Mouse (Mus musculus) layer of hippocampus, postnatal 36 days (tissue): ENCODE results near the gene Ribc2. TPM values are rescaled to one million over a fixed set of nuclear protein-coding genes. Genes with fewer than 3 reads are reported as not detected.

ENCODE experiments used
- DNase-seq, 2 experiments: peaks; one replicate each; pipeline ENCODE4 v3.0.0; 2022
- total RNA-seq, 2 experiments: library from RNA; stranded (reverse); gene quantifications; 2 replicates each; pipeline ENCODE4 v1.2.3; 2021

The Ribc2 gene
- total RNA-seq, result under 1 TPM; 0.20 to 0.46 TPM

DNA sequence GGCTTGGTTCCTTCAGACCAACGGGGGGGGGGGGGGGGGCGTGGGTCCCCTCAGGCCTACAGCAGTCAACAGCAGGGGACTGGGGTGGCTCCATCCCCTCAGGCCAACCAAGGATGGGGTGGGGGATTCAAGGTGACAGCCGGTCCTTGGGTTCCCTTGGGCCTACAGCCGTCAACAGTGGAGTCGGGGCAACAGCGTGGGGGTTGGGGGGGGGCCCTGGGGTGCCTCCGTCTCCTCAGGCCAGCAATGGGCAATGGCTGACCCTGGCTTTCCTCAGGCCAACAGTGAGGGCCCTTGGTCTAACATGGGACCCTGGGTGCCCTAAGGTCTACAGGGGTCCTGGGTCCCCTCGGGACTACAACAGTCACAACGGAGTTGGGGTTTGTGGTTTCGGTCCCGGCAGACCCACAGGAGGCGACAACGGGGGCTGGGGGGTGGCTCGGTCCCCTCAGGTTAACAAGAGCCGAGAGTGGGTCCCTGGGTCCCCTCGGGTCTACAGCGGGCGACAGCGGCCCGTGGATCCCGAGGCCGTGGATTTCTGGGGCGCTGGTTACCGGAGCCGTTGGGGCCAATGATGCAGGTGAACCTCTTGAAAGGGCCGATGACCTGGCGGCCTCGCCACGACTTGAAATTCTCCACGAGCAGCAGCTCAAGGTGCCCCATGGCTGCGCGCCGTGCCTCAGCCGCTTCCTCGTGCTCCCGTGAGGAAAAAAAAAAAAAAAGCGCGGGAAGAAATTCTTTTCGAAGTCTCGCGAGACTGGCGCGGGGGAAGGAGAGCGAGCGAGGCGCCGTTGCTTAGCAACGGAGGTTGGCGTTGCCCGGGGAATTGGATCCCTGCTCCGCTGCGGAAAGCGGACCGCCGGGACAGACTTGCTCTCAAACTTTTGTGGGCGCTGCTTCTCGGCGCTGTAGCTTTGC lies at the start of gene Ribc2, which contains the start of gene Smc1b:
Ribc2 (plus strand) TSS at position 804 of the 918 bp plus-strand sequence.
Smc1b (minus strand) TSS at position 690 of the 918 bp plus-strand sequence.
- DNase-seq, result peak; percentile 70 to 78

DNA sequence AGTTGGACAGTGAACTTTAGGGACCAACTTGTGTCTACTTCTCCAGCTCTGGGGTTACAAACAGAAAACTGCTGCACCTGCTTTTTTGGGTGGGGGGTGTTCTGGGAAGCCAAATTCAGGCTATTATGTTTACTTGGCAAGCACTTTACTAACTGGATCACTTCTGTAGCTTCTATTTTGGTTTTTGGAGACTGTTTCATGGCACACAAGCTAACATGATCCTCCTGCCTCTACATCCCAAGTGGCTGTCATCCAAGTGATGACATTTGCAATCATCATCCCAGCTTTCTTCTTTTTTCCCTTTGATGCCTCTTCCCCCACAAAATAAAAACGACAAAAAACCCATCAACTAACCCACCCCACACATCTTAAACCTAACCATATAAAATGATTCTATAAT lies 46.2 kb upstream of the Ribc2 start:
- DNase-seq, result peak in 1 of 2 experiments; percentile 13

DNA sequence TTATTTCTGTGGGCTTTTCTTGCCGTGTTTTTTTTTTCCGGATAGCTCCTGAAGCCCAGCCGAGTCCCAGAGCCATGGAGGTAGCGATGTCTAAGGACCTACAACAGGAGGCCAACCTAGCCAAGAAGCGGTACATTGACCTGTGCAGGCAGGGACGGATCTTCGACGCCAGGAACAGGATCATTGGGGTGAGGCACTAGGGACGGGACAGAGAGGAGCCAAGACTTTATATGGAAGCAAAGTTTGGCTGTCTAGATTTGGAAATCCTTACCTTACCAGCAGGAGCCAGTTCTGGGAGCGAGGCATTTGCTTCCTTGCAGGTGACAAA lies 279 bp downstream of the Ribc2 start:
- DNase-seq, result no peak

DNA sequence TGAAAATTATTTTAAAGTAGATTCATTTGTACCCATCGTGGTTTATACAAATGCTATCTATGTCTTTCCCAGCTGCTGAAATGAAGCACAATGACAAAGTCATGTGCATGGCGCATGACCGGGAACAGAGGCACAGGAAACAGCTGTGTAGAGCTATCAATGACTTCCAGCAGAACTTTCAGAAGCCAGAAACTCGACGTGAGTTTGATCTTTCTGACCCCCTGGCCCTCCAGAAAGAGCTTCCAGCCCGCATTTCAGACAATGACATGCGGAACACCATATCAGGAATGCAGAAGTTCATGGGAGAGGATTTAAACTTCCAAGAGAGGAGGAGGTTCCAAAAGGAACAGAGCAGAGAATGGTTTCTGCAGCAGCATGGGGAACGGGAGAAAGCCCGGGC lies 3.3 kb downstream of the Ribc2 start:
- DNase-seq, result no peak

DNA sequence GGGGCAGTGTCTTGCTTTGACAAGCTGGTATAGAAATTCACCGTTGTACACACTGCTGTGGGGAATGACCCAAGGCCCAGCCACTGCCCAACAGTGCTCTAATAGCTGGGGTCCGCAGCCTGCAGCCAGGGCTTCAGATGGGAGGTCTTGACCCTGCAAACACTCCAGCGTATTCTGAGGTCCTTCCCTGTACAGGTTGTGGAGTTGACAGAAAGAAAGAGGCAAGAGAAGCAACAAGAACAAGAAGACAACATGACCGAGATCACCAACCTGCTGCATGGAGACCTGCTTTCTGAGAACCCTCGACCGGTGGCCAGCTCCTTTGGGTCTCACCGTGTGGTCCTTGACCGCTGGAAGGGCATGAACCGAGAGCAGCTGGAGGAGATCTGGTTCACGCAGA lies 9.4 kb downstream of the Ribc2 start:
- DNase-seq, result no peak

DNA sequence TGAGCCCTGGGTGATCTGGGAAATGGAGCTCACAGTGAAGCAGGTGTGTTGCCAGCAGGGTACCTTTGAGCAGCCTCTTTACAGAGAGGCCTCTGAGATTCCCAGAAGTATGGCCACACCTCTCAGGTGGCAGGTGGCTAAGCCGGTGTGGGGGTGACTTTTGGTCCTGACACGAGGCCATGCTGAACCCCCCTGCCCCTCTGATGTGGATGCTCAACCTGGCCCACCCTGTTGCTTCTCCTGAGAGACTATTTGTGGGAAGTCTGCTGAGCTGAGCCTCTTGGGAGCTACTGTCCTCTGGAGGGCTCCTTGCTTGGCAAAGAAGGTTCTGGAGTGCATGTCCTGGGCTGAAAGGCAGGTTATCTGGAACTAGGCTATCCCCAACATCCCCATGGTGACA lies 10.6 kb downstream of the Ribc2 start:
- no peak for DNase-seq

DNA sequence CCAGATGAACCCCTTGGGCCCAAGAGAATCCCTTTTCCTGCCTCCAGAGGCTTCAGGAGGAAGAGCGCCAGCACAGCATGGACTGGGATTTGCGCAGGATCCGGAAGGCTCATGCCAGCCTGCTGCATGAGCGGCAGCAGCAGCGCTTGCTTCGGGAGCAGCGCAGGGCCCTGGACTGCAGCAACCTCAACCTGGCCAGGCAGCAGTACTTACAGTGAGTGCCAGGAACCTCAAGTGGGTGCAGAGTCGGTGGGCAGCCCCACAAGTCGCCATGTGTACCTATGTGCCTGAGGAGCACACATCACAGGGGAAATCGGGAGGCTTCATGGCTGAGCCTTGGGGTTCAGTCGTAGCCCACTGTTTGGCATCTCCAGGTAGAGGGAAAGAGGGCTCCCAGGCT lies 11.3 kb downstream of the Ribc2 start:
- no peak for DNase-seq

DNA sequence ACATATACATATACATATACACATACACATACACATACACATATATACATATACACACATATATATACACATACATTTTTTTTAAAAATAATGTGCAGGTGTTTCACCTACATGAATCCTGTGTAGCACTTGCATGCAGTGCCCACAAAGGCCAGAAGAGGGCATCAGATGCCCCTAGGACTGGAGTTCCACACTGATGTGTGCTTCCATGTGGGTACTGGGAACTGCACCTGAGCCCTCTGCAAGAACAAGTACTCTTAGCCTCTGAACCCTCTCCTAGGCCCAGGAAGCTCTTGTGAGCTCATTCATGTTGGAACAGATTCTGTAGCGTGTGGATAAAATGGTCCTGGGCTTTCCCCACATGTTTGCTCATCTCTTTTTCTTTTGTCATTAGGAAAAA lies 11.9 kb downstream of the Ribc2 start:
- DNase-seq, result no peak

DNA sequence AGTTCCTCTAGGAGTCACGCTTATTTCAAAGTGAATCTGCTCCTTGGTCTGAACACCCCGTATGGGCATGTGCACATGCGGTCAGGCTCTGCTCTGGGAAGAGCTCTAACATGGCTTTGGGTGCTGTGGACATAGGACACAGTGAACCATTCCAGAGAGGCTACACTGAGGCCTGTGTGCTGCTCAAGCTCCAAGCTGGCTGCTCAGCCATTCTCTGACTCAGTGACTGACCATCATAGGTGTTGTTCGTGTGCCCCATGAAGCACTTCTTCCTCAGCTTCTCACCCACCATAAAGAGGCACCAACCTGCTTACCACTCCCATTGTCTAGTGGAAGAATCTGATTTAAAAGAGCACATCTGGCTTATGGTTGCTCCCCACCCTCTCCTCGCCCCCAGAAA lies 12.4 kb downstream of the Ribc2 start:
- no peak for DNase-seq

DNA sequence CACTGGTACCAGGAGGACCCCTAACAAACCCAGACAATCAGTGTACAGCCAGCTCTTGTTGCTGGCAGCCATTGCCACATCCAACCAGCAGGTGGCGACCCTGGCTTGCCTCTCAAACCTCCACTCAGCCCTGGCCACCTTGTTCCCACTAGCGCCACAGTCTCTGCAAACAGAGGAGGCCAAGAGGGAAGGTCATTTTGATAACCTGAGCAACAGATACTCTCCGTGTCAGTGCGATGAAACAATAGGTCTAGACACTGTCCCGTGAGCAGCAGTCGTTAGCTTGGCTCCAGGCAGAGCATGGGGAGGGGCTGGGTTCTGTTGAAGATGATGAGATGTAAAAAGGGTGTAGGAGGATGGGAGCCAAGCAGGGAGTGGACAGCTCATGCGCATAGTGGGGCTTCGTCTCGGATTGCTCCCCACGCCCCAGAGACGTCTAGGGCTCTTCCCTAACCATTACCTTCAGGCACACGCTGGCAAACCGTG lies 19.6 kb downstream of the Ribc2 start:
- peak; percentile 62 to 79 for DNase-seq

DNA sequence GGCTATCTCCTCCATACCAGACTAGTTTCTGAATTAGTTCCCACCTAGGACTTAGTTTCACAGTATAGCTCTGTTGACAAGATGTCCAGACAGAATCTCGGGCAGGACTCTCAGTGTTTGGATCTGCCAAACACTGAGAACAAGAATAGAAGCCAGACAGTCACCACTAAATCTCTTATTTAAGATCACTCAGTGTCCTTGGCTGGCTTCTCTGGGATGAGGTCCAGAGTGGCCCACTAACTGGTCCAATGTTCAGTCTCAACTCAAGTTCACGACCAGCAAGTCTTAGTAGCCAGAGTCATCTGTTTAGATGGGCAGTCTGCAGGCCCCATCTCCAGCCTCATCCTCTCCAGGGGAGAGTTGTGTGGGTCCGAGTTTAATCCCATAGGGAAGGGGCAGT lies 20.7 kb downstream of the Ribc2 start:
- no peak for DNase-seq

DNA sequence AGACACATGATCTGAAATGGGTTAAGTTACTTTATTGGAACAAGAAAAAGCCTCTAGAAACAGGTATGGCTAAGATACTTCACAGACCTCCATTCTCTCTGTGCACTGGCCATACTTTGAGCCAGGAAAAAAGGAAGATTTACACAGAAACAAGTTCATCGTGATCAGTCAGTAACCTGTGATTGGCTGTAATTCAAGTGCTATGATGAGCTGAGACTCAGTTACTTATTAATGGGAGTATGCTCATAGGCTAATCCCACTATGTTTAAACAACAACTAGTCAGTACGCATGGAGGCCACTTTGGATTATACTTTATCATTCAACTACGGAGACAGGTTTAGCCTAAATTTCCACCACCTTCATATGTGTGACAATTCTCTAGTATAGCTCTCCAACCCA lies 22.2 kb downstream of the Ribc2 start:
- no peak for DNase-seq

DNA sequence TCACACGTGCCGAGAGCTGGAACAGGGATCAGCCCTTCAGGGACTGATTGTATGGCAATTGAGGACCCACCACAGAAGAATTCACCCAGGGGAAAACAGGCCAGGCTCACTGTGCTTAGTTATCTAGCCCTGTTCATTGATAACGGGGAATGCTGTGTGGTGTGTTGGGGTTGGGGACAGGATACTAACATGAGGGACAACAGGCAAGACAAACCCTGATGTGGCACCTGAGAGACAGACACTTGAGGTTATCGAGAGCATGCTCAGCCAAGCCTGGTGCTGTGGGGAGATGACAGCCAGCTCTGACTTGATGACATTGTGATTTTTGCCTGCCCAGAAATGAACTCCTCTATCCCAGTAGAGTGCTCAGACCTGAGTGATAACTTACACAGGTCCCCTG lies 24.3 kb downstream of the Ribc2 start:
- no peak for DNase-seq

DNA sequence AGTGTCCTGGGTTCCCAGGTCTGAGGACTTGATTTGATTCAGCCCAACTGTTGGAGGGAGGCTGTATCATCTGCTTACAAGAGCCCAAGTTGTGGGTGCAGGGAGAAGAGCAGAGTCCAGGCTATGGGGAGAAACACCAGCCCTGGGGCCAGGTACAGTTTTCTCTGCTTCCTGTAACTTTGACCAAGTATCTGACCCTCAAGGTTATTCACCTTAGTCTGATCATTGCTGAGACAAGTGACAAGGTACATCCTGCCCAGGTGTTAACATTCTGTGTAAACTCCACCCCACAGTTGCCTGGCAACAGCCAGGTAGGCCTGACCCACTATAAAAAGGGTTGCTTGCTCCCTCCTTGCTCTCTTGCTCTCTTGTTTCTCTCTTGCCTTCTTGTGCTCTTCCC lies 29.5 kb downstream of the Ribc2 start:
- DNase-seq, result no peak

DNA sequence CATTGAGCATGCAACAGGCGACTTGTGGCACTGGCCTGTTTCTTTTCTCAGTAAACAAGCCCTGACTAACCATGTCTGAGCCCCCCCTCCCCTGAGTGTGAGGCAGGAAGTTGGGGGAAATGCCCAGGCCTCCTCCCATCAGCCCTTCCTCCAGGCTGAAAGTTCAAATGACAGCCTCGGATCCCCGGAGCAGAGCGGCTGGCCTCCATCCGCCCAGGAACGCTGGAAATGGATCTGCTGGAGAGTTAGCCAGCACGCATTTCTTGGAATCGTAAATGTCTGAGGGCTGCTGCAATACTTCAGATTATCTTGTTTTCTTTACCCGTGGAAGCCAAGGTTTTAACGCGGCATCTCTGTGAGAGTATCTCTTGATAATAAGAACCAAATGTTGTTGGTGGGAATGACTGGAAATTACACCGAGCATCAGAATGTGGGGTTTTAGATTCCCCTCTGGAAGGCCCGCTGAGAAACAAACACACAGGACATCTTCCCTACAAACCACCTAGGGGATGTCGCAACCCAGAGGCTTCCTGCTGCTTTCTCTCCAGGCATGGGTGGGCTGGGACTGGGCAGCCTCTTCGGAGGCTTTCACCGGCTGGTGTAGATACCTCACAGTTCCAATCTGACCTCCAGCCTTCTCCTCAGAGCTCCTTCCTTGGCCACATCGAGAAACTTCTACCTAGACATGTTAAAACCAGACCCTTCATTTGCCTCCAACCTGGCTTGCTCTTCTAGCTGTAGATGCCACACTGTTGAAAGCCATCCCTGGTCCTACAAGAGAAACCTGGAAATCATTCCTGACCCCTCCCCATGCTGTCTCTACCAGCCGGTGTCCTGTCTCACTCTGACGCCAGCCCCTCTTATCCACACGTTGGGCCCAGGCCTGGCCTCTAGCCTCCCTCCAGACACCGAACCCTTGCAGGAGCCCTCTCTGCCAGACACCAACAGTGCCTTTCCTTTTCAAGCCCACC lies 31.1 kb downstream of the Ribc2 start:
- DNase-seq, result no peak

DNA sequence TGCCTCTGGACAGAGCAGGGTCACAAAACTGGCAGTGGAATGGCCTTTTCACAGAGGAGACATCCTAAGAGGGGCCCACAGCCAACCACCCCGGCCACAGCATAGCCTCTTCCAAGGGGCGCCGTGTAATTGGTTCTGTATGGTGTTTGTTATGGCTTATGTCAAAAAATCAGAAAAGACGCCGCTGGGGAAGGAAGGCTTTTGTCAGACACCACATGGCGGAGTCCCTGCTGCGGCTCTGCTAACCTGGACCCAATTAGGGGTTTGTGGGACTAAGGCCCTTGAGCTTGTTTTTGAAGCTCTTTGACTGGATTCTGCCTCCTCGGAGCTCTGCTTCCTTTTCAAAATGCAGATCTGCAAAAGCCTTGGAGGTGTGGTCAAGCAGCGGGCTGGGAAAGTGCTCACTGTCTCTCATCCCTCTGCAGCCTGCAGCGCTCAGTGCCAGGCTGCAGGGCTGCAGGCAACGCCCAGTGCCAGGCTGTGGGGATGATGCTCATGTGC lies 34.6 kb downstream of the Ribc2 start:
- no peak for DNase-seq

DNA sequence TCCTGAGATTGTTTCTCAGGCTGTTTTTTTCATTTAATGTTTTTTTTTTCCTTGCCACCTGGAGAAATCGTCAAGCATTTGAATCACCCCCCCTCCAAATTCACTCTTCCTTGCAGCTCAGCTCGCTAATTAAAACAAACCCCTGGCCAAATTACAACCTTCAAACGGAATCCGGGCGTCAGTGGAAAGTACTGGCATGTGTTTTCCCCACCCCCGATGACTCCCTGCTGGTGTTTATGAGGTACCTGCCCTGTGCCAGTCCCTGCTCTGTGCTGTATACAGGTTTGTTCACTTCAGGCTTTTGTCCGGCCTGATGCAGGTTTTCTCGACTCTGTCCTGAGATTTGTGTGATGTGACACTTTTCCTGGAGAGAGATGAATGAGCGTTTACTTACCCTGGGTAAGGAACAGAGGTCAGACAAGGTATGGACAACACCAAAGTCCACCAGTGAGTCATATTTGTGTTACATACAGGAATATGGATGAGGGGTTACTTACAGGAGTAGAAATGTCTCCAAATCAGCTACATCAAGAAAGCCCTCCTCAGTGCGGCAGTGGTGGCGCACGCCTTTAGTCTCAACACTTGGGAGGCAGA lies 35.3 kb downstream of the Ribc2 start:
- no peak for DNase-seq

DNA sequence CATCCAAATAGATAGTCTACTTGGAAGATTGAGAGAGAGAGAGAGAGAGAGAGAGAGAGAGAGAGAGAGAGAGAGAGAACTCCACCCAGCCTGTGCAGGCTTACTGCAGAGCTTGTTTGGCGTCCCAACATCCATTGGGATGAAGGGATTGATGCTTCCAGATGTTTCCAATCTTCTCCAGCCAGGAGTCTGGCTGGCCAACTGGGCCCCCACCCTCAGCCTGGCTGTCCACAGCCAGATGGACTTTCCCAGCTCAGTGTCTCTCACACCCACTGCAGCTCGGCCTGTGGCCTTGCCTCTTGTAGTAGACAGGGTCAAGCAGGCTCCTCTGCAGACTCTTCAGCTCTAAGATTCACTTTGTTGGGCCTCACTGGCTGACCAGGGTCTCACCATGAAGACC lies 40.2 kb downstream of the Ribc2 start:
- DNase-seq, result no peak

DNA sequence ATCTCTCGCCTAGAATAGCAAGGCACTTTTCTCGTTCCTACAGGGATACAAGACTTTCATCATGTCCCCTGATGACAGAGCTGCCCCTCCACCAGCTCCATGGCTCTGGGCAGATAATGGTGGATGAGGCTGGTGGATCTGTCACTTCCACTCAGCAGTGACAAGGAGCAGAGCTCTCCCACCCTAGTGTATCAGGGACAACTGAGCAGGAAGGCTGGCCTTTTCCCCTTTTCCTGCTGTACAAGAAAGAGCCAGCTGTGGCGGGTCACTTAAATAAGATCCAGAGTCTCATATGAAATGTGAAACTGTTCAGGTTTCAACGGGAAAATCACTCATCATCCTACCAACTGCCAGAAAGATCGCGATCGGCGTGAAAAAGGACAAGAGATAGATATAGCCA lies 41.5 kb downstream of the Ribc2 start:
- no peak for DNase-seq

DNA sequence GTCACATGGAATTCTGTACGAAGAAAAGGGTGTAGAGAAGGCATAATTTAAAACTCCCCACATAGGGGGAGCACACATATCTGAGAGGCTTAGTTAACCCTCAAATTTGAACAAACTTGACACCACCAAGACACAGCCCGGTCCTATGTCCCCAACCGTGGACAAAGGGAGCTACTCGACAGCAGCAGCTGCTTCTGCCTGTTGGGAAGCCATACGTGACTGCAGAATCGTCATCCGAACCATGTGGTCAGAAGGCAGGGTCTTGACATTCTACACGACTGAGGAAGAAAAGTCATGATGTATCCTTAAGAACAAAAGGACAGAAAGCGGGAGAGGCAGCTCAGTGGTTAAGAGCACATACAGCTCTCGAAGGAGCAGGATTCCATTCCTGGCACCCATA lies 42.2 kb downstream of the Ribc2 start:
- no peak for DNase-seq

DNA sequence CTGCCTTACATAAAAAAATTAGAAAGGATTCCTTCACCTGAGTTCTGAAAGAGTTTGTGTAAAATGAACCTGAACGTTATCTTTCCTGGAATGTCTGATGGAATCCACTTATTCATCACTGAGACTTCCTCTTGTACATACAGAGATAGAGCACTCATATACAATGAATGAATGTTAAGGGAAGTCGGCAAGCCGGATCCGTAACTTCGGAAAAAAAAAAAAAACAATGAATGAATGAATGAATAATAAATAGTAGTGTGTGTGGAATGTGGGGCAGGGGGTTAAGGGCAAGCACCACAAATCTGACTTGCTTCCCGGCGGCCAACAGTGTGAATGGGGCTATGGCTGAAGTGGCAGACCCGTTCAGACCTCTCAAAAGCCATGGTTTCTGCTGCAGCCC lies 45.7 kb downstream of the Ribc2 start:
- DNase-seq, result no peak

DNA sequence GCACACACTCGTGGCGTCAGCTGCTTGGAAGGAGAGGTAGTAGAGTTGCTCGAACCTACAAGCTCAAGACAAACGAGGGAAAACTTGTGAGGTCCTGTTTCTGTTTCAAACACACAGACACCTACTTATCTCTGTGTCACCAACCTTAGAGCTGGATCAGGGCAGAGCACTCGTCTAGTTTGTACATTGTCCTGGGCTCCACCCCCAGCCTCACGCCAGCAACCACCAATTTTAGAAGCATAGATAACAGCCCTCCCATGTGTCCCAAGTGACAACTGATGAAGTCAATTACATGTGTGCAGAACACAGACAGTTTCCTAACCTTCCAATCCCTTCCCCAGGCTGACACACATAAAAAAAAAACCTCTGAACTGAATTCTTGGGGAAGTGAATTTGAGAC lies 46.3 kb downstream of the Ribc2 start:
- DNase-seq, result no peak
